Comparison of ENCODE assay signal across 9 mouse cellular contexts in genomic region chr17:8388463-8388862, GRCm38 (mm10). TPM values are rescaled to one million over a fixed set of nuclear protein-coding genes. Genes with fewer than 3 reads are reported as not detected.
DNase-seq lines count a peak whose midpoint lies in the region; ATAC-seq lines count a peak whose summit lies in the region.
"Had no signal": no experiment of that assay in that cellular context is flagged by ENCODE, and none has a peak within 500 bp of the region (broad histone marks: within the 10 kb centered on the region; RNA-seq: fewer than 3 reads in every experiment).

No protein-coding gene starts in this region.

- H3K36me3 ChIP-seq in limb, embryonic 11.5 days (ENCODE audit: control insufficient read depth, insufficient read depth, low read length), result no peaks in the 10 kb centered on the region
- no peaks in the 10 kb centered on the region for H3K36me3 ChIP-seq in neural tube, embryonic 13.5 days
- H3K36me3 ChIP-seq: lung, embryonic 15.5 days had no signal

- no peaks in the 10 kb centered on the region for H3K9me3 ChIP-seq in limb, embryonic 11.5 days (ENCODE audit: control insufficient read depth, low read length)
- H3K9me3 ChIP-seq in neural tube, embryonic 13.5 days, result no peaks in the 10 kb centered on the region
- H3K9me3 ChIP-seq: lung, embryonic 15.5 days had no signal

- H3K27ac ChIP-seq in limb, embryonic 11.5 days (replicated peaks; ENCODE audit: low read depth, low read length), result no peak overlapping the region
- no peak overlapping the region for H3K27ac ChIP-seq in neural tube, embryonic 13.5 days (replicated peaks)
- H3K27ac ChIP-seq: lung, embryonic 15.5 days had no signal

- peak overlapping the region; percentile 60 for H3K4me2 ChIP-seq in limb, embryonic 11.5 days (ENCODE audit: low read depth, severe bottlenecking)
- peak overlapping the region; percentile 55 for H3K4me2 ChIP-seq in neural tube, embryonic 13.5 days

- H3K4me3 ChIP-seq in limb, embryonic 11.5 days (ENCODE audit: low read depth, low read length), result peak overlapping the region; percentile 27; the same call in 1 of the 2 replicates
- peak overlapping the region; percentile 36 for H3K4me3 ChIP-seq in neural tube, embryonic 13.5 days
- H3K4me3 ChIP-seq: lung, embryonic 15.5 days had no signal

- H3K4me1 ChIP-seq in limb, embryonic 11.5 days (ENCODE audit: control insufficient read depth, insufficient read depth, low read length), result peaks cover 9% of the 10 kb centered on the region
- H3K4me1 ChIP-seq in neural tube, embryonic 13.5 days (replicated peaks), result peaks cover 18% of the 10 kb centered on the region
- H3K4me1 ChIP-seq: lung, embryonic 15.5 days had no signal

- no peak overlapping the region for H3K9ac ChIP-seq in limb, embryonic 11.5 days (ENCODE audit: low read length)
- peak overlapping the region; percentile 35; the same call in 1 of the 2 replicates for H3K9ac ChIP-seq in neural tube, embryonic 13.5 days
- H3K9ac ChIP-seq: lung, embryonic 15.5 days had no signal

- peak; percentile 32 for DNase-seq in adrenal gland, postnatal 10 days
- DNase-seq in adrenal gland, adult 8-10 months, result no peak
- peak; percentile 43 for DNase-seq in right cerebral cortex, adult 18-20 months
- no peak for DNase-seq in right cerebral cortex, postnatal 36 days (ENCODE audit: low spot score in 2 of 2)
- DNase-seq in heart, postnatal 4 days, result peak; percentile 33
- peak; percentile 85 for DNase-seq in limb, embryonic 11.5 days (ENCODE audit: low spot score)

- ATAC-seq in limb, embryonic 11.5 days (ENCODE audit: insufficient number of reproducible peaks, low FRiP score, low TSS enrichment, low read depth), result 0 out of 2 replicates have a peak, but pooled peaks have one; percentile 28
- peak; percentile 76 for ATAC-seq in neural tube, embryonic 13.5 days (ENCODE audit: low read depth)
- no peak for ATAC-seq in monocyte, adult 5-6 weeks (replicated peaks; ENCODE audit: insufficient number of reproducible peaks, low FRiP score, low TSS enrichment, poor library complexity, severe bottlenecking)

- H3K27me3 ChIP-seq in limb, embryonic 11.5 days (ENCODE audit: control insufficient read depth, insufficient read depth, low read length), result peaks cover 13% of the 10 kb centered on the region
- peaks cover 52% of the 10 kb centered on the region for H3K27me3 ChIP-seq in neural tube, embryonic 13.5 days

- under 1% methylated on average over 13 of the region's 13 CpGs for WGBS in limb, embryonic 11.5 days
- 1% methylated on average over 13 of the region's 13 CpGs for WGBS in neural tube, embryonic 13.5 days

RNA-seq across cellular contexts. Expression of gene T2, which starts 32.7 kb away (rescaled TPM):
- under 1 TPM in 1 of 2 experiments, not detected in 1; 0.18 TPM for total RNA-seq in adrenal gland, postnatal 10 days (2021)
- total RNA-seq in adrenal gland, adult 8-10 months (2022), result not detected
- total RNA-seq in heart, postnatal 4 days (2021), result under 1 TPM; 0.48 to 0.56 TPM
- 1.2 and 2.1 TPM in 2 replicates for polyA plus RNA-seq in limb, embryonic 11.5 days (2014; fragmentation: Nextera tagmentation; extraction: Ambion mirVana)
- polyA plus RNA-seq in neural tube, embryonic 13.5 days (2015; fragmentation: Nextera tagmentation; extraction: Ambion mirVana), result 0.47 and 0.62 TPM in 2 replicates
- 0.39 TPM in 1 of 3 replicates, not detected in the others for total RNA-seq in monocyte, adult 5-6 weeks (2017)

RNA-seq across cellular contexts. Expression of gene T, which starts 45.8 kb away (rescaled TPM):
- total RNA-seq in adrenal gland, postnatal 10 days (2021), result not detected
- not detected for total RNA-seq in adrenal gland, adult 8-10 months (2022)
- not detected for total RNA-seq in heart, postnatal 4 days (2021)
- polyA plus RNA-seq in limb, embryonic 11.5 days (2014; fragmentation: Nextera tagmentation; extraction: Ambion mirVana), result 1.1 and 1.5 TPM in 2 replicates
- polyA plus RNA-seq in neural tube, embryonic 13.5 days (2015; fragmentation: Nextera tagmentation; extraction: Ambion mirVana), result 0.47 and 1.4 TPM in 2 replicates
- not detected in 3 replicates for total RNA-seq in monocyte, adult 5-6 weeks (2017)

RNA-seq across cellular contexts. Expression of gene Prr18, which starts 51.2 kb away (rescaled TPM):
- under 1 TPM; 0.24 to 0.45 TPM for total RNA-seq in adrenal gland, postnatal 10 days (2021)
- total RNA-seq in adrenal gland, adult 8-10 months (2022), result under 1 TPM; 0.13 to 0.55 (median 0.35) TPM
- under 1 TPM; 0.17 to 0.18 TPM for total RNA-seq in heart, postnatal 4 days (2021)
- 0.20 and 0.45 TPM in 2 replicates for polyA plus RNA-seq in limb, embryonic 11.5 days (2014; fragmentation: Nextera tagmentation; extraction: Ambion mirVana)
- polyA plus RNA-seq in neural tube, embryonic 13.5 days (2015; fragmentation: Nextera tagmentation; extraction: Ambion mirVana), result 9.8 TPM in 2 replicates
- total RNA-seq in monocyte, adult 5-6 weeks (2017), result 0.10 TPM in 1 of 3 replicates, not detected in the others

Comparison
In these comparisons a context has a peak if more than half of its experiments do, and no peak if none do; other contexts are left out.
1. DNase-seq: peak in adrenal gland, postnatal 10 days (single experiment), right cerebral cortex, adult 18-20 months (single experiment), heart, postnatal 4 days (single experiment) and limb, embryonic 11.5 days (single experiment); none in adrenal gland, adult 8-10 months (single experiment) and right cerebral cortex, postnatal 36 days (0 of 2).